Mouse (Mus musculus): Measurements from ENCODE around the gene Abtb1. TPM values are rescaled to one million over a fixed set of nuclear protein-coding genes. Genes with fewer than 3 reads are reported as not detected.

Gene Abtb1
- total RNA-seq, 2 experiments from 2014 or later: 14.4 to 17.3 TPM

GRCm38 (mm10) chr6:88803957-88804695 is 37.7 kb downstream of the Abtb1 start:
- DNase-seq: no peak

DNA sequence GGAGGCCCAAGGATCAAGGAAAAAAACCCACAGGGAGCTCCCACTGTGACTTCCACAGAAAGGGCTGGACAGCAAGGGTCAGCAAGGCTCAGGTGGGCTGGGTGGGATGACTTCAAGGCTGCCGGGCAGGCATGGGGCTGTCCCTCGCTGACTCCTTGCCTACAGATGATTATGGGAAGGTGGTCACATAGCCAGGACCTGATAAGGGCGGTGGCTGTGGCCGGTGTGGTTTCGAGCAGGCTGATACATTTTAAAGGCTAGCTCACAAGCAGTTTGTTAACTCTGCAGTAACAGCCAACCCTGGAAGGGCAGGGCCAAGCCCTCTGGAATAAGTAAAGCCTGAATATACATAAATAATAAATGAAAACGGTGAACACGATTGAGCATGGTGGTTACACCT is 38.7 kb downstream of the Abtb1 start:
- no peak for DNase-seq

DNA sequence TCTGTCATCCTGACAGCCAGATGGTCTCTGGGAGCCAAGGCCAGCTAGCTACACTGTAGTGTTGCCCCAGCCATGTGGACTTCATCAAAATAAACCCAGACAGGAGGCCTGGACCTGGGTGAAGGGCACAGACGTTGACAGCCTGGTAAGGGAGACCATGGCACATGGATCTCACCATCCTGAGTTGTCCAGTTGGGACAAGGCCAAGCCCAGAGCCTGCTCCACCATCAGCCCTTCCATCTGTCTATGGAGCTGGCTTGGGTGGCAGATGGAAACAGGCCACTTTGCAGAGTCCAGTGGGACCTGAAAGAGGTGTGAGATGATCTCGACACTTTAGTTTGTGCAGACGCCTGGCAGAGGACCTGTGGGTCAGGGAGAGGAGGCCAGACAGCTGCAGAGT is 41.0 kb downstream of the Abtb1 start:
- DNase-seq: no peak

GRCm38 (mm10) chr6:88800191-88800590 is 41.6 kb downstream of the Abtb1 start:
- DNase-seq: no peak

- DNase-seq: no peak
Observed at GRCm38 (mm10) chr6:88794561-88794971, 47.2 kb downstream of the Abtb1 start.

DNA sequence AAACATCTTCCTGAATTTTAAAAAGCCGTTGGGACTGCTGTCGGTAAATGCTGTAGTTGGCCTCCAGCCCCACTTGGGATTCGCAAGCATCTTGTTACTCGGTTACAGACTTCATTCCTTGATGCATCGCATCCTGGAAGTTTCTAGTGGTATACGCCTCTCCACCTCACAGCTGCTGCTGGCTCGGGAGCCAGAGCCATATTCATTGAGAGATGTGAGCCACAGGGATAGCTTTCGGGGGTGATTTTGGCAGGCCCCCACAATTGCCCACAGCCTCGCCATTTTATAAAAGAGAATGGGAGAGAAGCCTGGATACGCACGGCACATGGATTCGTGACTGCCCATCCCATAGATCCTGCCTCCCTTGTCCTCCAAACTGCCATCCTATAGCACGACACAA is 47.9 kb downstream of the Abtb1 start:
- no peak for DNase-seq

DNA sequence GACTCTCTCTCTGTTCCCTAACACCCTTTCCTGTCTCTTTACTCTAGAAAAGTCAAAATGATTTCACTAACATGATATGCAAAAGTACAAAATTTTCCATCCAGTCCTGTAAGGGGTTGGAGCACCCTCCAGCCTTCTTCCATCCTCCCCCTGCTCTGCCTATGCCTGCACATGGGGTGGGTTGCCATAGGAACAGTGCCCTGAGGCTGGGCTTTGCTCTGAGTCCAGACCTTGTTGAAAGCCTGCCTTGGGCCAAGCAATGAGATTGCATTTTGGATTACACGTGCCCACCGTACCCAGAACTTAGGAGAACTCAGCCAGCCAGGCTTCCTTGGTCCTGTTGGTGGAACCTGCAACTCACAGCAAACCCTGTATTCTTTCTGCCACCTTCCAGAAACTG is 48.5 kb downstream of the Abtb1 start:
- DNase-seq: no peak

GRCm38 (mm10) chr6:88792147-88792691 is 49.6 kb downstream of the Abtb1 start:
- DNase-seq: no peak

DNA sequence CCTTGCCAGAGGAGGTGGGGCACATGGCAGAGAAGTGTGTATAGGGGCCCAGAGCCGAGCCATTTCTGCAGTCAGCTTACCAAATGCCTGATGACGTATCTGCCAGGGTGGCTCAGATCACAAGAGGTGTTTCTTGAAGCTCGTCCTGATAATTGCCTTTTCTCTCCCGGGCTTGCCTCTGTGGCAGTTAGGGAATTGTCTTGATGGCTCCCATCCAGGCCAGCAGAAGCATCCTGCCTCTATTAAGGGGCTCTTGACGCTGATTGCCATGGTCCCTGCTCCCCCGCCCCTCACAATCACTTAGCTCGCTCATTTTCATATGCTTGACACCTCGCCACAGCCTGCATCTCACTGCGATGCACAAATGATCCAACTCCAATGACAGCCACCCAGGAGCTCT is 50.5 kb downstream of the Abtb1 start:
- DNase-seq: no peak

GRCm38 (mm10) chr6:88788219-88788618 is 53.6 kb downstream of the Abtb1 start:
- DNase-seq: no peak

DNA sequence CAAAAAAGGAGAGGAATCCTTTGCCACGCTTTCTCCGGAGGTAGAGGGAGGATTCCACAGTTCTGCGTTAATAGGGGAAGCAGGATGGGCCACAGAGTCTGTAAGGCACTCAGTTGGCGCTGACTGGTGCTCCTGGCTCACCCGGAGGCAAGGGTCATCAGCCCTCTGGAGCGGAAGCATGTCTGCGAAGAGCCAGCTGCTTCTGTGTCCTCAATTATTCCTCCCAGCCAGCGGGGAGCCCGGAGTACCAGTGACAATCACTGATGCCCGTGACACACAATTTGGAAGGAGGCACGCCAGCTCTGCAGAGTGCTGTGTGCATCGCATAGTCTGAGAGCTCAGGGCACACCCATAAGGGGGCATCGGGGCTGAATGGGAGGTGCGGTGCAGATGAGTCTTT is 54.3 kb downstream of the Abtb1 start:
- DNase-seq: peak; percentile 47

- DNase-seq: peak; percentile 78
Observed at GRCm38 (mm10) chr6:88786732-88787445, 54.9 kb downstream of the Abtb1 start.

Other genes with a start within 250 kb of the Abtb1 start
- gene Kbtbd12, start 204.0 kb downstream of the Abtb1 start, total RNA-seq (2021): 10 to 100 TPM; 56.2 to 78.7 TPM
- gene Mgll, start 117.6 kb downstream of the Abtb1 start, total RNA-seq (2021): 10 to 100 TPM; 40.0 to 47.5 TPM
- 10 to 100 TPM; 49.4 to 53.0 TPM for gene Podxl2, start 33.1 kb upstream of the Abtb1 start, total RNA-seq (2021)
- gene Mcm2, start 56.8 kb upstream of the Abtb1 start, total RNA-seq (2021): 1 to 10 TPM; 4.6 to 6.5 TPM
- 10 to 100 TPM; 23.4 to 46.4 TPM for gene Tpra1, start 60.3 kb upstream of the Abtb1 start, total RNA-seq (2021)